Mouse (Mus musculus): ENCODE measurements at regions not wholly inside any gene's neighbourhood (a gene's known extent, or its start where the extent isn't known, plus 50 kb on each side); places are given as distances from the start of the nearest gene placed in this dataset.

- H3K27ac ChIP-seq = no peak overlapping the region
- DNase-seq (ENCODE audit: low spot score in 2 of 2) = no peak
- no peak for TF ChIP-seq CTCF (conservative IDR thresholded peaks at IDR 0.05)
- H3K4me3 ChIP-seq = no peak overlapping the region
Measured at GRCm38 (mm10) chr15:18189622-18190308, 629.0 kb upstream of the Cdh10 start.

GRCm38 (mm10) chr15:18190490-18190889 is 628.3 kb upstream of the Cdh10 start:
- Histone ChIP-seq H3K4me3 (no peak overlapping the region), H3K27ac (no peak overlapping the region)
- no peak for DNase-seq (ENCODE audit: low spot score in 2 of 2)
- TF ChIP-seq CTCF (conservative IDR thresholded peaks at IDR 0.05) = no peak

DNA sequence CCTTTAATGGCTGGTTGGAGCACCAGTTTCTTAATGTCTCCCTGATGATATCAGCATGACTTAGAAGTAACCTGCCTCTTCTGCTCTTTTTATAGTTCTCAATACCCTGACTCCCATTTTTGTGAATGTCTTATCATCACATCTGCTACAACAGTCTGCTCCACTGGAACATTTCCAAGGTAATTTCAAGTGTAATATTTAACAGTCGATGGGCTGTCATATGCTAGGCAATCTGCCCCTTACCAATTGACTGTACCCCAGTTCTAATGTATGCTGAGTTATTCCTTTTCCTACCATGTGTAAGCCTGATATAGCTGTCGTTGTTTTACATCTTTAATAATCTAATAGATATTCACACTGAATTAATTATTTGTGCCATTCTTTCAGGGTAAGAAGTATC is 607.6 kb upstream of the Cdh10 start:
- Histone ChIP-seq H3K27ac (no peak overlapping the region), H3K4me3 (no peak overlapping the region)
- DNase-seq (ENCODE audit: low spot score in 2 of 2) = peak; percentile 29
- no peak for TF ChIP-seq CTCF (conservative IDR thresholded peaks at IDR 0.05)

DNA sequence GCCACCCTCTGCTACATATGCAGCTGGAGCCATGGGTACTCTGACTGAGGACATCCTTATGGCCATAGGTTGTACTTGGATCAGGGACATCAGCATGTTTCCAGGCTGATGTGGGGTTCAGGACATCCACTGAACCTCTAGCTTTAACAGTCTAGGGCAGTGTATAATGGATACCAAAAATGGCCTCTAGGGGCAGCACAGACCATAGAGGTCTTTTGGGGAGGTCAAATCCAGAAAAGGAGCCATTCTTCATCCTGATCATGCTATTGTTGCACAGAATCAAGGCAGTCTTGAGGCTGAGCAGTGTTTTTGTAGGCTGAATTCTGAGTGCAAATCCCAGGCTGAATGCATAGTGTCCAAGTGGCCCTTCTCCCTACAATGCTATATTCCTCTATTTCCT is 598.8 kb upstream of the Cdh10 start:
- TF ChIP-seq CTCF (conservative IDR thresholded peaks at IDR 0.05) = peak; percentile 50
- Histone ChIP-seq H3K4me3 (no peak overlapping the region), H3K27ac (no peak overlapping the region)
- DNase-seq (ENCODE audit: low spot score in 2 of 2) = no peak
